Mouse (Mus musculus): ENCODE measurements around the gene Cd276. TPM values are rescaled to one million over a fixed set of nuclear protein-coding genes. Genes with fewer than 3 reads are reported as not detected.

The Cd276 gene
- polyA plus RNA-seq, 1 experiment from 2014 or later, result 42.2 TPM

DNA sequence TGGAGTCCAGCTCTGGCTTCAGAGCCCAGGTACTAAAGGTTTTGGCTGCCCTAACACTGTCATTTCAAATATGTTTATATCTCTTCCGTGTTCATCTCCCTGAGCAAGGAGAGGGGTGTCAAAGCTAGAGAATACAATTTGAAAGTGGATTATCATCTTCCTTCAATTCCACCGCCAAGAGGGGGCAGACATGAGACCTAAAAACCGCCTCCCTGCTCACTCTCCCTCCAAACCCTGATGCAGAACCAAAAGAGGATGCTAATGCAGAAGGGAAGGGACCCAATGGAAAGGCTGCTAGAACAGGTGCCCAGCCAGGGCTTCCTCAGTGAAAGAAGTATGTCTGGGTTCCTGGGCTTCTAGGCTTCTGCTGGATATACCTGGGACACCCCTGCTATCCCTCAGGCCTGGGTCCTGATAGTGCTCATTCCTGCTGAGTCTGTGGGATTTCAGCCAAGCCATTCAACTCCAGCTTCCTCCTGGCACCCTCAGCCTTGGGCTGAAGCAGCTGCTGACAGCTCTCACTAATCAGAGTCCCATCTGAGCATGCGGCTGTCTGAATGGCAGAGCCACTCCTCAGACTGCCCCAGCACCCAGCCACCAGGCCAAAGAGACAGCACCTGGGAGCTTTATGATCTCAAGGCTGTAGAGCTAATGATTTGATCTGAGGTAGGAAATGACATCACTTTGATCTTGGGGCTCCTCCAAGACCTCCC is 58.6 kb downstream of the Cd276 start:
- H3K27ac ChIP-seq, result no peak overlapping the region
- WGBS, result 31% methylated on average over 4 of the region's 4 CpGs
- ATAC-seq (ENCODE audit: low FRiP score, low read depth), result no peak
- H3K9me3 ChIP-seq, result no peaks in the 10 kb centered on the region
- H3K27me3 ChIP-seq (replicated peaks), result no peaks in the 10 kb centered on the region
- H3K4me1 ChIP-seq, result no peaks in the 10 kb centered on the region
- no peaks in the 10 kb centered on the region for H3K36me3 ChIP-seq
- no peak overlapping the region for H3K4me2 ChIP-seq (replicated peaks)
- no peak overlapping the region for H3K9ac ChIP-seq
- H3K4me3 ChIP-seq, result no peak overlapping the region

DNA sequence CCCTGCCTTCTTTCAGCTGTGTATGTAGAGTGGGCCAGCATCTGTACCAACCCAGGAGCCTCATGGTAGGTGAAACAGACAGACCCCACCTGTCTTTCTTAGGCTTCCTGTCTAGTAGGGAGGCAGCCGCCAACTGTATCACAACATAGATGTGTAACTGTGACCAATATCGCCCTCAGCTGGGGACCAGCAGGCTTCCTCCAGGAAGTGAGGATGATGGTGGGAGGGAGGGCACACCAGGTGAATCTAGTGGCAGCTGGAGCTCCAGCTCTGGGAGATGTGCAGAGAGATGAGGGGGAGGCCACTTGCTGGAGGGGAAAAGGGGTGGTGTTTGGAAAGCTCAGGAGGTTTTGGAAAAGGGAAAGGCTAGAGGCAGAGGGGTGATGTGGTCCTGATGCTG is 60.2 kb downstream of the Cd276 start:
- H3K27ac ChIP-seq, result no peak overlapping the region
- H3K4me2 ChIP-seq (replicated peaks), result no peak overlapping the region
- H3K9me3 ChIP-seq, result no peaks in the 10 kb centered on the region
- no peak overlapping the region for H3K9ac ChIP-seq
- no peaks in the 10 kb centered on the region for H3K36me3 ChIP-seq
- no peak overlapping the region for H3K4me3 ChIP-seq
- peaks cover 9% of the 10 kb centered on the region for H3K27me3 ChIP-seq (replicated peaks)
- no peak for ATAC-seq (ENCODE audit: low FRiP score, low read depth)
- WGBS, result 73% methylated on average over 2 of the region's 2 CpGs
- peaks cover 1% of the 10 kb centered on the region for H3K4me1 ChIP-seq

DNA sequence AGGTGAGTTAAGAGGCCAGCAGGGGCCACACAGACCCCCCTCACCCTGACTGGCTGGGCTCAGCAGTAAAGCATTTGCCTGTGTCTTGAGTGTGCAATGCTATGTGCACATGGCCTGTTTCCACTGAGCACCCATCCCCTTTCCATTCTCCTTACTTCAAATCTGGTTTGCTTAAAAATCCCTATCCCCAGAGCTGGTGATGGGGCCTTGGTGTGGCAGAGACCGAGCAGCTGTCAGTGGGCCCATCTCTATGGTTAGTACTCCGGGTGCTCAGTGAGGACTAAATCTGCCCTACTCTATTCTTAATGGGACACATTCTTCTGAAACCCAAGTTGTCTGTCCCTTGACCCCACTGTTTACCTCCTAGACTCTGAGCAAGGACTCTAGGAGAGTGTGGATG is 64.8 kb downstream of the Cd276 start:
- no peaks in the 10 kb centered on the region for H3K36me3 ChIP-seq
- H3K9ac ChIP-seq, result peak overlapping the region; percentile 41; the same call in 1 of the 2 replicates
- H3K4me3 ChIP-seq, result no peak overlapping the region; the same call in 1 of the 2 replicates
- no peak overlapping the region for H3K27ac ChIP-seq
- WGBS, result 83% methylated on average over 2 of the region's 2 CpGs
- H3K27me3 ChIP-seq (replicated peaks), result peaks cover 32% of the 10 kb centered on the region
- H3K9me3 ChIP-seq, result no peaks in the 10 kb centered on the region
- peak overlapping the region; percentile 98 for H3K4me2 ChIP-seq (replicated peaks)
- peaks cover 16% of the 10 kb centered on the region for H3K4me1 ChIP-seq
- no peak for ATAC-seq (ENCODE audit: low FRiP score, low read depth)

DNA sequence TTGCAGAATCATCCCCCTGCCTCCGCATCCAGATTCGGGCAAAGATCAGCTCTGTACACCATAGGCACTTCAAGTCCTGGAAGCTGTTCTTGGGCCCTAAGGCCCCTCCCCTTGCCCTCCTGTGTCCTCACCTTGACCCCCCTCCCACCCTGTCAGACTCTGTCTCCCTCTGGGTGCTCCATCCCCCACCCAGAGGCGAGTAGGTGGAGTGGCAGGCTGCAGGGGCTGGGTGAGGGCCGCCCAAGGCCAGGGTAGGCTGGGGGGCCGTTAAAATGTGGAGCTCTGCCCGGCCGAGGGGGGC is 65.4 kb downstream of the Cd276 start:
- Histone ChIP-seq H3K9ac (peak overlapping the region; percentile 41), H3K27me3 (replicated peaks) (peaks cover 35% of the 10 kb centered on the region), H3K4me3 (peak overlapping the region; percentile 71), H3K4me2 (replicated peaks) (peak overlapping the region; percentile 98), H3K4me1 (peaks cover 16% of the 10 kb centered on the region), H3K9me3 (no peaks in the 10 kb centered on the region), H3K27ac (no peak overlapping the region), H3K36me3 (no peaks in the 10 kb centered on the region)
- WGBS, result 11% methylated on average over 7 of the region's 7 CpGs
- ATAC-seq (ENCODE audit: low FRiP score, low read depth), result peak; percentile 30; the same call in 1 of the 2 replicates

DNA sequence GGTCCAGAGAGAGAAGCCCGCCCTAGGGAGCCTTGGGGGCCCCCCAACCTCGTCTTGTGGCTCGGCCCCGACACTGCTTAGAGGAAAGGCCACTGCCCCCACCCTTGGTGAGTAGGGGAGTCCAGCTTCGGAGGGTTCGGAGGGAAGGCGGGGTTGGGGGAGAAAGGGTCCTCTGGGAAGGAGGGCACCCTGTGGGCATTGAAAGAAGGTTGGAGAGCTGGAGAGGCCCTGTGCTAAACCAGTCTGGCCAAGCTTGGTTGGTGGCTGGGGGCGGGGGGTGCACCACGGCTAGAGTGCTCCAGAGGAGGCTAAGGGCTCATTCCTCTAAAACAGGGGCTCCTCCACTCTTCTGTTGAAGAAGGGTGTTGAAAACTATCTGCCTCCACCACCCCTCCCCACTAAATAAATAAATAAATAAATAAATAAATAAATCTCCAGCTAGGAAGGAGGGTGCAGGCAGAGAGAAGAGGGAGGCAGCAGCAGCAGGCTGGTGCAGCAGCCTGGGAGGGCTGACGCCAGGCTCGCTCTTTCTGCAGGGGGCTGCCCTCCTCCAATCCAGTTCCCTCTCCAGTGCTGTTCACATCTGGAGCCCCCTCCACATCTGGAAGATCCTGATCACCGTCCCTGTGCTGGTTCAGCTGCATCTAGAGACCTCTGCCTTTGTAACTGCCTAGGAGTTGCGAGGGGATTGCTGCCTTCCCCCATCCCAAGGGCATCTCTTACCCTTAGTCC is 65.9 kb downstream of the Cd276 start:
- no peaks in the 10 kb centered on the region for H3K9me3 ChIP-seq
- no peaks in the 10 kb centered on the region for H3K36me3 ChIP-seq
- H3K4me1 ChIP-seq, result peaks cover 16% of the 10 kb centered on the region
- H3K4me3 ChIP-seq, result peak overlapping the region; percentile 71
- no peak overlapping the region for H3K27ac ChIP-seq
- WGBS, result 2% methylated on average over 13 of the region's 13 CpGs
- peak overlapping the region; percentile 85 for H3K9ac ChIP-seq
- ATAC-seq (ENCODE audit: low FRiP score, low read depth), result peak; percentile 34; the same call in 1 of the 2 replicates
- H3K4me2 ChIP-seq (replicated peaks), result peak overlapping the region; percentile 98
- H3K27me3 ChIP-seq (replicated peaks), result peaks cover 35% of the 10 kb centered on the region

DNA sequence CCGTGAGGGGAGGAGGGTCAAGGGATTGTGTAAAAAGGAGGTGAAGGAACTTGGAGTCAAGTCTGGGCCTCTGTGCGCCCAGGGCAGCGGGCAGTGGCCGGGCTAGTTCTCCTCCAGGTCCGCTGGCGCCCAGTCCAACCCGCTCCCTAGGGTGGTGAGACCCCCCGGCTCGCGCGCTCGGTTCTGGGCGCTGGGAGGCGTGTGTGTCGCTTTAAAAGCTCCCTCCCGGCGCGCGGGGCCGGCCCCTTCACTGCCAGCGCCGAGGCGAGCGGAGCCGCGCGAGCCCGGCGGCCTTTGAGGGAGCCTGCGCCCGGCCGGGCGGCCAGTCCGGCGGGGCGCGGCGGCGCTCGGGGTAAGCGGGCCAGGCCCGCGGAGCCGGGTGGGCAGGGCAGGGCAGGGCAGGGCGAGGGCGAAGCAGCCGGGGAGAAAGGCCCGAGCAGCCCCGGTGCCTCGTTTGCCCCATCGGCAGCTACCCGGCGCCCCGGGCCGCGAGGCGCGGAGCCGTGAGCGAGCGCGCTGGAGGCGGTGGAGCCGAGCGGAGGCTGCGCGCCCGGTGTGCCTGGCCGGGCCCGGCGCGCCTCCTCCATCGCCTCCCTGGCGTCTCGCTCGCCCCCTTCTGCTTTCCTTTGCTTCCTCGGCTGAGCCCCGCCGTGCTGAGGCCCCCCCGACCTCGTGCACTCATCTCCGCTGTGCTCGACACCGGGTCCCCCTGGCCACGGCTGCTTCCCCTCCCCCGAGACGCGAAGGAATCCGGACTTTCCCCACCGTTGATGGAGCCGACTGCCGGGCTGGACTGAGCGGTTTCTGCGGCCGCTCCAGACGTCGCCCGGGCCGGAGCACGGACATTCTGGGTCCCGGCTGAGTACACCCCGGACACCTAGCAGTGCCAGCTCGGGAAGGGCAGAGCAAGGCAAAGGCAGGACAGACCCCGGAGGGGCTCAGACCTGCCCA is 67.1 kb downstream of the Cd276 start, which contains the start of gene Insyn1:
Insyn1 (plus strand) TSS at position 753 of the 951 bp plus-strand sequence.
- peak; percentile 63 for ATAC-seq (ENCODE audit: low FRiP score, low read depth)
- Histone ChIP-seq H3K4me1 (peaks cover 16% of the 10 kb centered on the region), H3K4me2 (replicated peaks) (peak within 1 kb of the TSS; percentile 98), H3K4me3 (peak within 1 kb of the TSS; percentile 71), H3K9me3 (no peaks in the 10 kb centered on the region), H3K9ac (peak within 1 kb of the TSS; percentile 85), H3K36me3 (no peaks in the 10 kb centered on the region), H3K27me3 (replicated peaks) (peaks cover 35% of the 10 kb centered on the region), H3K27ac (peak within 1 kb of the TSS; percentile 64; the same call in 1 of the 2 replicates)
- under 1% methylated on average over 78 of the region's 104 CpGs for WGBS

DNA sequence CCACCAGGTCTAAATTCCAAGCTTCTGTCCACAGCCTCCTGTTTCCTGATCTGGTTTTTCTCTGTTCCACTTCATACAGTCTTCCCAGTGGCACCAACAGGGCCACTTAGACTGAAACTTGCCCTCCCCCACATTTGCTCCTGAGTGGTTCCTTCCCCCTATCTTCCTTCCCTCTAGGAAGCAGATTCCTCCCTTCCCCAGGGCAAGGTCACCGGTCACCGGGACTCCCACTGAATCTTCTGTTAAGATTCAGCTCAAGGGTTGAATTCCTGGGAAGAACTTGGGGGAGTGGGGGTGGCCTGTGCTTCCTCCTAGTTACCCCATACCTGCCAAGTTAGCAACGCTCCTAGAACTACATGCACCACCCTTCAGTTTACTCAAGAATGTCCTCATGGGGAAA is 68.2 kb downstream of the Cd276 start:
- Histone ChIP-seq H3K9ac (no peak overlapping the region), H3K4me1 (peaks cover 16% of the 10 kb centered on the region), H3K27me3 (replicated peaks) (peaks cover 35% of the 10 kb centered on the region), H3K4me2 (replicated peaks) (no peak overlapping the region), H3K27ac (no peak overlapping the region), H3K36me3 (no peaks in the 10 kb centered on the region), H3K4me3 (no peak overlapping the region), H3K9me3 (no peaks in the 10 kb centered on the region)
- 16% methylated on average over 3 of the region's 3 CpGs for WGBS
- no peak for ATAC-seq (ENCODE audit: low FRiP score, low read depth)

Other genes starting within 250 kb of the Cd276 start
- 13.5 and 14.7 TPM in 2 replicates for gene Loxl1, start 242.3 kb downstream of the Cd276 start, polyA plus RNA-seq (2016; fragmentation: Nextera tagmentation; extraction: Ambion mirVana)
- gene Tbc1d21, start 185.0 kb downstream of the Cd276 start, polyA plus RNA-seq (2016; fragmentation: Nextera tagmentation; extraction: Ambion mirVana), result not detected in 2 replicates
- 6.8 and 7.9 TPM in 2 replicates for gene Insyn1, start 66.8 kb downstream of the Cd276 start, polyA plus RNA-seq (2016; fragmentation: Nextera tagmentation; extraction: Ambion mirVana)
- gene Nptn, start 26.8 kb upstream of the Cd276 start, polyA plus RNA-seq (2016; fragmentation: Nextera tagmentation; extraction: Ambion mirVana), result 86.5 and 91.0 TPM in 2 replicates
- 1.7 and 3.7 TPM in 2 replicates for gene Rec114, start 188.5 kb upstream of the Cd276 start, polyA plus RNA-seq (2016; fragmentation: Nextera tagmentation; extraction: Ambion mirVana)